Mouse (Mus musculus) fibroblast of lung, adult 2 months (primary cell): Measurements from ENCODE around the gene Gm8797.
"Not testable (repeated sequence)": the region's sequence is repeated elsewhere in the genome, so short reads cannot be mapped to it uniquely, and the experiment has no call there.

Experiments used
- DNase-seq: peaks from one replicate; pipeline ENCODE4 v3.0.0-alpha.2; 2011; ENCODE audit warnings: low read depth

Gene Gm8797

GRCm38 (mm10) chr3:5750506-5750905 lies at the start of gene Gm8797:
Gene Gm8797, plus strand, starts transcription at chr3:5750806.
- not testable (repeated sequence) for DNase-seq

- DNase-seq = peak; percentile 2
Measured at GRCm38 (mm10) chr3:5714481-5714880, 36.1 kb upstream of the Gm8797 start.

- DNase-seq = no peak
Measured at GRCm38 (mm10) chr3:5732931-5733330, 17.7 kb upstream of the Gm8797 start.

- no peak for DNase-seq
Measured at GRCm38 (mm10) chr3:5754763-5755478, 4.3 kb downstream of the Gm8797 start.

GRCm38 (mm10) chr3:5766256-5766655 lies 15.7 kb downstream of the Gm8797 start:
- no peak for DNase-seq

- no peak for DNase-seq
Measured at GRCm38 (mm10) chr3:5776894-5777293, 26.3 kb downstream of the Gm8797 start.
